Mouse (Mus musculus) layer of hippocampus, postnatal 25 days (tissue): Measurements from ENCODE around the gene Gtse1. TPM values are rescaled to one million over a fixed set of nuclear protein-coding genes. Genes with fewer than 3 reads are reported as not detected.

Experiments used
- DNase-seq, 2 experiments: peaks; one replicate each; pipeline ENCODE4 v3.0.0; 2022; ENCODE audit warnings: mixed read lengths in 2 of 2, low spot score in 1 of 2; ENCODE audit errors: extremely low spot score in 1 of 2
- total RNA-seq, 2 experiments: library from RNA; stranded (reverse); gene quantifications; 2 replicates each; pipeline ENCODE4 v1.2.3; 2021

The Gtse1 gene
- under 1 TPM; 0.64 to 0.92 TPM for total RNA-seq

- DNase-seq: peak; percentile 83 to 90
Measured at GRCm38 (mm10) chr15:85859490-85860031, at the start of gene Gtse1. Gtse1 (plus strand) TSS chr15:85859745.

GRCm38 (mm10) chr15:85810462-85810805 is 49.1 kb upstream of the Gtse1 start:
- DNase-seq: no peak

- peak; percentile 63 to 67 for DNase-seq
Measured at GRCm38 (mm10) chr15:85810806-85811521, 48.6 kb upstream of the Gtse1 start.

- peak; percentile 97 to 99 for DNase-seq
Measured at GRCm38 (mm10) chr15:85811535-85812277, 47.8 kb upstream of the Gtse1 start, which contains the start of gene Cdpf1. Cdpf1 (minus strand) TSS chr15:85811697.

- no peak for DNase-seq
Measured at GRCm38 (mm10) chr15:85813428-85813827, 46.1 kb upstream of the Gtse1 start.

GRCm38 (mm10) chr15:85821203-85822010 is 38.1 kb upstream of the Gtse1 start, which contains the start of gene Pkdrej:
Pkdrej (minus strand) TSS chr15:85821734.
- peak; percentile 30 to 32 for DNase-seq

- no peak for DNase-seq
Measured at GRCm38 (mm10) chr15:85822011-85822359, 37.6 kb upstream of the Gtse1 start.

GRCm38 (mm10) chr15:85826676-85827075 is 32.9 kb upstream of the Gtse1 start:
- no peak for DNase-seq

- DNase-seq: no peak
Measured at GRCm38 (mm10) chr15:85828071-85828470, 31.5 kb upstream of the Gtse1 start.

GRCm38 (mm10) chr15:85829470-85829869 is 30.1 kb upstream of the Gtse1 start:
- no peak for DNase-seq

- peak; percentile 64 to 71 for DNase-seq
Measured at GRCm38 (mm10) chr15:85831954-85832590, 27.5 kb upstream of the Gtse1 start, which contains the start of gene Ttc38. Ttc38 (plus strand) TSS chr15:85832306.

- no peak for DNase-seq
Measured at GRCm38 (mm10) chr15:85832599-85832998, 26.9 kb upstream of the Gtse1 start.

- DNase-seq: no peak
Measured at GRCm38 (mm10) chr15:85835335-85835734, 24.2 kb upstream of the Gtse1 start.

- no peak for DNase-seq
Measured at GRCm38 (mm10) chr15:85836887-85837286, 22.7 kb upstream of the Gtse1 start.

- DNase-seq: peak in 1 of 2 experiments; percentile 40
Measured at GRCm38 (mm10) chr15:85840983-85841382, 18.6 kb upstream of the Gtse1 start.

- no peak for DNase-seq
Measured at GRCm38 (mm10) chr15:85841796-85842360, 17.7 kb upstream of the Gtse1 start.

- DNase-seq: no peak
Measured at GRCm38 (mm10) chr15:85845071-85845470, 14.5 kb upstream of the Gtse1 start.

- no peak for DNase-seq
Measured at GRCm38 (mm10) chr15:85851656-85852392, 7.7 kb upstream of the Gtse1 start.

- peak in 1 of 2 experiments; percentile 20 for DNase-seq
Measured at GRCm38 (mm10) chr15:85858980-85859489, 510 bp upstream of the Gtse1 start.
